Mouse (Mus musculus) urinary bladder, adult 18-20 months (tissue): ENCODE measurements around the gene Sgsm1.

Source experiments
- DNase-seq, 2 experiments: peaks; one replicate each; pipeline ENCODE4 v3.0.0; 2022; ENCODE audit warnings: low spot score in 2 of 2, mixed read lengths in 2 of 2

Sgsm1 gene

GRCm38 (mm10) chr5:113285541-113285940, 25.0 kb downstream of the Sgsm1 start:
- DNase-seq, result no peak

DNA sequence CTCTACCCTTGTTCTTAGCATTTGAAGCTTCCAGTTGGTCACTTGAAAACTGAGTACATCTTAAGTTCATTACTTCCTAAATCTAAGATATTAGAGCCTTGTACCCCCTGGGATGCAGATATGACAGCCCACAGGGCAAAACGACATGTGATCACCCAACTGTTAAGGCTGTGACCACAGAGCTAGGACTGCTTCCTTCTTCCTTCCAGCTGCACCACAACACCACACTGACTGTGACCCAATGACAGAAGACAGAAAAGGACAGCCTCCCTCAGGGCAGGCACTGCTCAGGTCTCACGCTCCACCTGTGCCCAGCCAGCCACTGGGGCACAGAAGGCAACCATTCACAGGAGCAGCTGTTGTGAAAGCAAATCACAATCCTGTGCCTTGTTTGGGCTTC, 26.9 kb downstream of the Sgsm1 start:
- DNase-seq, result no peak

DNA sequence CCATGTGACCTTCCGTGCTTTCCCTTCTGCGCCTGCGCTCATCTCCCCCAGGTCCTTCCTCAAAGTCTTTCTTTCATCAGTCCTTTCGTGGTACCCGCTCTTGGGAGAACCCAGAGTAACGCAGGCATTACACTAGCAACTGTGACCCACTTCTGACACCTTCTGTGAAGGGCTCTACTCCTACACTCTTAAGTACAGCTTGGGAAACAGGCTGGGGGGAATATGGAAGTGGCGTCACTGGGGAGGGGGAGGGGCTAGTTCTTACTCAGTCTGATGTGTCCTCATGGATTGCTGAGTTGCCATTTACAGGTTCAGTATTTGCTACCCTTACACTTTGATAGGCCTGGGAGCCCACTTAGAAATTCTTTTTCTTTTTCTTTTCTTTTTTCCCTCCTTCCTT, 29.0 kb downstream of the Sgsm1 start:
- no peak for DNase-seq

GRCm38 (mm10) chr5:113280138-113280856, 30.3 kb downstream of the Sgsm1 start:
- peak in 1 of 2 experiments; percentile 39 for DNase-seq

- no peak for DNase-seq
These were observed 34.7 kb downstream of the Sgsm1 start for GRCm38 (mm10) chr5:113275839-113276238.

- no peak for DNase-seq
These were observed 39.3 kb downstream of the Sgsm1 start for GRCm38 (mm10) chr5:113271207-113271811.

GRCm38 (mm10) chr5:113270043-113270442, 40.5 kb downstream of the Sgsm1 start:
- DNase-seq, result no peak

- DNase-seq, result no peak
These were observed 42.3 kb downstream of the Sgsm1 start for GRCm38 (mm10) chr5:113268246-113268645.

GRCm38 (mm10) chr5:113265637-113266036, 44.9 kb downstream of the Sgsm1 start:
- no peak for DNase-seq

GRCm38 (mm10) chr5:113250806-113251205, 59.8 kb downstream of the Sgsm1 start:
- no peak for DNase-seq

- peak; percentile 23 to 27 for DNase-seq
These were observed 61.2 kb downstream of the Sgsm1 start for GRCm38 (mm10) chr5:113249263-113249930.

GRCm38 (mm10) chr5:113230196-113230595, 80.4 kb downstream of the Sgsm1 start:
- DNase-seq, result no peak

DNA sequence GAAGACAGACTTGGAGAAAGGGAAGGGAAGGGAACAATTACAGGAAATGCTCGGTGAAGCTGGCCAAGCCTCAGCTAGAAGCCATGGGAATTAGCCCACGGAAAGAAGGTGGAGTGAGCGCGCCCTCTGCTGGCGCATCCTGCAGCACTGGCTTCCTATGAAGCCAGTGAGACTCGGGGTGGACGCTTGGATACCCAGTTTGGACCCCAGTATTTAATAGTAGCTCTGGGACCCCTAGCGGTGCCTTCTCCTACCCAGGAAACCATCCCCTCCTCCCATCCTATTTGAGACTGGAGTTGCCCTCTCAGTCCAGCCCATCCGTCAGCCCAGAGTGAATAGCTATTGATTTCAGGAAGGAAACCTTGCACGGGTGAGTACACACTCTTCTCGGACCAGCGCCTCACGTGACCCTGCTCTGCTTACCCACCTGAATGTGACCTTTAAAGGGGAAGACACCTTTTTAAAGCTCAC, 83.9 kb downstream of the Sgsm1 start, which contains the start of gene Tmem211:
Tmem211 (plus strand) TSS at position 278 of the 471 bp plus-strand sequence.
- peak; percentile 70 to 75 for DNase-seq

GRCm38 (mm10) chr5:113225686-113226435, 84.7 kb downstream of the Sgsm1 start:
- DNase-seq, result no peak

- DNase-seq, result no peak
These were observed 85.3 kb downstream of the Sgsm1 start for GRCm38 (mm10) chr5:113225271-113225670.

DNA sequence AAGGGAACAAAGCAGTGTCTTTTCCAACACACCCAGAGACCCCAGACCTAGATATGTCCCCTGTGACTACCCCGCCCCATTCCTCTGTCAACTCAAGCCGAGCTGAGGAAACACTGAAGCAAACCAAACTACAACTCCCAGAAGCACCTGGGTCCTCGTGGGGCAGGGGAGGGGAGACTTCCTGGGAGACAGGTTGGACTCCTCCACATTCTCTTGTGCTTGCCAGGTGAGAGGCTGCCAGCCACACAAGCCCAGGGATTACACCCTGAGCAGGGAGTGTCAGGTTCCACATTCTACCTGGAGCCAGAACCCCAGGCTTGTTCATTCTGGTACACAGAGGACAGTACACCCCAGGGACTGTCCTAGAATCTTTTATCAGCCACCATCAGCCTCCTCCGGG, 86.7 kb downstream of the Sgsm1 start:
- DNase-seq, result no peak

GRCm38 (mm10) chr5:113221147-113221865, 89.3 kb downstream of the Sgsm1 start, which contains the start of gene 2900026A02Rik:
Gene 2900026A02Rik, minus strand, starts transcription at chr5:113221236.
- DNase-seq, result peak; percentile 76 to 79

DNA sequence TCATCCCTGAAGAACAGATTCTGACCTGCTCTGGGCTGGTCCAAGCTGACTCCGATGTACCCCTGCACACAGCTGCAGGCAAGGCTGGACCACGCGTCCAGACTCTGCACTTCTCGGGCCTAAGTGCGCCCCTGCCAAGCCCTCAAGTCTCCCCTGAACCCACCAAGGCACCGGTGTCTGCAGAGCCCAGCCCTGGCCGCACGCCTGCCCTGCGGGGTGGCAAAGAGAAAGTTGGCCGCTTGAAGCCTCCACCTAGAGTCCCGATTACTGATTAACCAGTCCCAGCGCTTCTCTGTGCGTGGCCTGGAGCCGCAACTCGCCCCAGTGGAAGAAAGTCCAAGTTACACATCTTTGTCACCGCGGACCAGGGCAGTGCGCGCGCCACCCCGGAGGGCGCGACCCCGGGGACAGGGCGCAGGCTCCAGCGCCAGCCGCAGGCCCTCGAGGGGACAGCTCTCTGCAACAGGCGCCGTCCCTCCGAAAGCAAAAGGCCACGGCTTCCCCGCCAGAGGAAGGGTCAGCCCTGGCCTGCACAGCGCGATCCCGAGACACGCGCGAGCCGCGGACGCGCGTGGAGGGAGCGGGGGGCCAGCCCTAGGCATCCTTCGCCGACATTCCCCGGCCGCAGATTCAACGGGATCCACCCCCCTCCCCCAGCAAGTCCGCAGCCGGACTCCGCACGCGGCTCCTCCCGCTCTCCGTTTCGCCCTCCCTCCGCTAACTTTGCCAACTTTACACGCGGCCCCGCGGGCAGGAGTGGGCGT, 90.0 kb downstream of the Sgsm1 start:
- no peak for DNase-seq

DNA sequence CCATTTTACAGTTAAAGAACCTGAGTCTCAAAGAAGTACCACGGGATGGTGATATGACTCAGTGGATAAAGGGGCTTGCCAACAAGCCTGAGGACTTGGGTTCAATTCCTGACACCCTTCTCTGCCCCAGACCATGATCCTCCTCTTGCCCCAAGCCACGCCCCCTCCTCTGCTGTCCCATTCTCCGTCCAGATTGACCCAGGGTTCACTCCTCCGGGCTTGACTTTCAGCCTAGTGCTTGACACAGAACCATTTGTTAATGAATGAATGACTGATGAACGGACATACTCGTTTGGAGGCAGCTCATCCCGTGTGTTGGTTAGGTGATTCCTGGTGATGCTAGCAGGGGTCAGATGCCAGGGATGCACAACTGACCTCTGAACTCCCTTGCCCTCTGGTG, 90.7 kb downstream of the Sgsm1 start:
- no peak for DNase-seq

- no peak for DNase-seq
These were observed 91.1 kb downstream of the Sgsm1 start for GRCm38 (mm10) chr5:113219450-113219849.
